Mouse (Mus musculus) heart, adult 2 months (tissue): ENCODE results near the gene Usp49.
A peak's percentile ranks its signal among the peaks of the same experiment; 100 is the strongest.

Experiments used
- CTCF ChIP-seq: fragments of 200-600 bp; IDR thresholded peaks from 2 replicates; pipeline ENCODE4 v1.8.1; 2022; ENCODE audit warnings: antibody characterized with exemption, mild to moderate bottlenecking, moderate library complexity
- POLR2A ChIP-seq: fragments of 200-500 bp; IDR thresholded peaks from 2 replicates; pipeline ENCODE4 v1.6.1; 2011; ENCODE audit warnings: mild to moderate bottlenecking, low read depth, low read length, control low read depth; ENCODE audit not compliant: insufficient read depth

DNA sequence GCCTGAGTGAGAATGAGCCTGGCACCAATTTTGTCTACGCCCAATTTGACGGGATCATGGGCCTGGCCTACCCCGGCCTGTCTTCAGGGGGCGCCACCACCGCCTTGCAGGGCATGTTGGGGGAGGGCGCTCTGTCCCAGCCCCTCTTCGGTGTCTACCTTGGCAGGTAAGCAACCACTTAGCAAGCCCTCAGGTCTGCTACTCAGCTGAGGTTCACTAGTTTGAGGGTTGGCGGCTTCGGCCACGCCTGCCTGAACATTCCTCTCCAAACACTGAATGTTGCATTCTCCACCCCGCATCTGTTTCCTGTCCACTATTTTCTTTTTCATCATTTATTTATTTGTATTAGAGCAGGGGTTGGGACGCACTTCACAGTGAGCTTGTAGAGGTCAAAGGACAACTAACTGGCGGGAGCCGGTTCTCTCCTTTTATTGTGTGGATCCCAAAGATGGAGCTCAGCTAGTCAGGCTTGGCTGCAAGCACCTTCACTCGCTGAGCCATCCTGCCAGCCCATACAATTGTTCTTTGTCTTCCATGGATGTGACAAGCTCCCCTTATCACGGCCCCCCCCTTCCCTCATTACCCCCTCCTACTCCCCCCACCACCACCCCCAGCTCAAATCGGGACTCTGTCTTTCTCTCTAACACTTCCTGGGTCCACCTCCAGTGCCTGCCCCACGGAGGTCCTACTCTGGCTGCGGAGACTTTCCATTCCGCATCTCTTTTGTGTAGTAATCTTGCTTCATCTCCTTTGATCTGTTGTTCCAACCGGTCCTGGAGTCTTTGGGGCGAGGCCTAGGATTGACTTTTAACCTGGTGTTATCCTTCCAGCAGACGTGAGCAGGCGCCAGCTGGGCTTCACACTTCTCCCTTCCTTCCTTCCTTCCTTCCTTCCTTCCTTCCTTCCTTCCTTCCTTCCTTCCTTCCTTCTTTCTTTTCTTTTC, 100.4 kb downstream of the Usp49 start:
- 0 out of 2 replicates have a peak, but pooled peaks have one; percentile 7 for TF ChIP-seq CTCF
- TF ChIP-seq POLR2A: no peak
